Mouse (Mus musculus): ENCODE measurements around the gene Lyve1. TPM values are rescaled to one million over a fixed set of nuclear protein-coding genes. Genes with fewer than 3 reads are reported as not detected.
A peak's percentile ranks its signal among the peaks of the same experiment; 100 is the strongest.

Gene Lyve1
- polyA plus RNA-seq, 1 experiment from 2014 or later: 6.3 TPM

DNA sequence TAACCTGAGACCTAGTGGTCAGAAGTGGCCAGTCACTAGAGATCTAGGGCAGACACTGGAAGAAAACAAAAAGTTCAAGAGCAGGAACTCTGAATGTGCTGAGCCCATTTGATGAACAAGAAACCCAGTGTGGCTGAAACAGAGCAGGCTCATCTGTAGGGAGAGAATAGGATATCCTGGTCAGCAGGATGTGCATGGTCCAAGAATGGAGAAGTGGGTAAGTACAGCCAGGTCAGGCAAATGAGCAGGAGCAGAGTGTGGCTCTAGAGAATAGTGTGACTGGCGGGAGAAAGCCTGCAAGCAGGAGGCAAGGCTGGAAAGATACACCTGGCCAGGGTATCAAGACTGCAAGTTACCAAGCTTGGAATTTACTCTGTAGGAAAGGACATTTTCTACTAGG lies 7.4 kb downstream of the Lyve1 start:
- WGBS: 75% methylated on average over 1 of the region's 1 CpGs
- peak overlapping the region; percentile 48; the same call in 1 of the 2 replicates for H3K27ac ChIP-seq (ENCODE audit: low read length)
- H3K4me2 ChIP-seq (replicated peaks; ENCODE audit: low read depth, low read length): no peak overlapping the region
- no peaks in the 10 kb centered on the region for H3K36me3 ChIP-seq (ENCODE audit: insufficient read depth, low read length)
- H3K9ac ChIP-seq (replicated peaks; ENCODE audit: low read length): no peak overlapping the region
- H3K9me3 ChIP-seq (ENCODE audit: low read length): no peaks in the 10 kb centered on the region
- ATAC-seq (ENCODE audit: low FRiP score, low TSS enrichment): no peak
- H3K4me3 ChIP-seq (ENCODE audit: low read length): no peak overlapping the region
- H3K4me1 ChIP-seq (ENCODE audit: insufficient read depth, low read length): peaks cover 22% of the 10 kb centered on the region
- H3K27me3 ChIP-seq (ENCODE audit: insufficient read depth, low read length): no peaks in the 10 kb centered on the region

DNA sequence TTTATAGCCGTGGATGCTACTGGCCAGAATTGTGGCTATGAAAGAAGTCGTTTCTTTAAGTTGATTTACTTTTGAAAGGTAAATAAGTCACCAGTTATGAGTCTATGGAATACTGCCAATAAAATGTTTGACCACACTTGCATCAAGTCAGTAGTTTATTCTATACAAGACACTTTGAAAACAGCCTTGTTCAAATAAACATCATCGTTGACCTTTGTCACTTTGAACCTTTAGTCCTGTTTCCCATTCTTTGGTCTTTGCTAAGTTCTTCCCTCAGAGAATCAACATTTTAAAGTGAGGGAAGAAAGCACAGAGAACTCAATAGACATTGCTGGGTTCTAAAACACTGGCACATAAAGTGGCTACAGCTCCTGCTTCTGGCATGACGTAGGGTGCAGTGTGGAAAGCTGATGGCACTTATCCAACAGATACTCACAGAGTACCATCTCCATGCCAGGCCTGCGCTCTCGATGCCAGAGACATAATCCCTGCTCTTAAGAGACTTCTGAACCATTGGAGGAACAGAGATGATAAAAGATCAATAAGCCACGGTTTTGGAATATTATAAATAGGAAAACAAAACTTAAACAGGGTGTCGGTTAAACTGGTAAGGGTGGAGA lies 8.0 kb downstream of the Lyve1 start:
- Histone ChIP-seq H3K27me3 (ENCODE audit: insufficient read depth, low read length) (no peaks in the 10 kb centered on the region), H3K9ac (replicated peaks; ENCODE audit: low read length) (no peak overlapping the region), H3K36me3 (ENCODE audit: insufficient read depth, low read length) (no peaks in the 10 kb centered on the region), H3K4me1 (ENCODE audit: insufficient read depth, low read length) (peaks cover 18% of the 10 kb centered on the region), H3K9me3 (ENCODE audit: low read length) (no peaks in the 10 kb centered on the region), H3K4me2 (replicated peaks; ENCODE audit: low read depth, low read length) (no peak overlapping the region), H3K4me3 (ENCODE audit: low read length) (no peak overlapping the region), H3K27ac (ENCODE audit: low read length) (peak overlapping the region; percentile 48; the same call in 1 of the 2 replicates)
- peak; percentile 58 for ATAC-seq (ENCODE audit: low FRiP score, low TSS enrichment)
- 64% methylated on average over 8 of the region's 8 CpGs for WGBS

DNA sequence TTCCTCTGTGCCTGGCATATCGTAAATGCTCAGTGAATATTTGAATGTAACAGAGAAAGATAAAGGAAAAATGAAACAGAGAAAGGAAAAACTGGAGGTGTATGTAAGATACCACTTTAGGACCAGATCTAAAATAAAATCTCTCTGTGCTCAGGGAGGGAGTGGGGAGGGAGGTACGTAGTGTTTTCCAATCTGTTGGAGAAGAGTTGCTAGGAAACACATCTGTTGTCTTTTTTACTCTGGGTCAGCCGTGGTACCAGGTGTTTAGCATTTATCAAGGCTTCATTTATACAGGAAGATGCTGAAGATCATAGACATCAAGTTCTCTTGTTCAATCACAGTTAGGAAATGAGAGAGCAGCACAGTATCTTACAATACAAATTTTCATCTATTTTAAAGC lies 8.5 kb downstream of the Lyve1 start:
- WGBS: 46% methylated on average over 3 of the region's 3 CpGs
- H3K9me3 ChIP-seq (ENCODE audit: low read length): no peaks in the 10 kb centered on the region
- no peak overlapping the region for H3K4me3 ChIP-seq (ENCODE audit: low read length)
- no peaks in the 10 kb centered on the region for H3K27me3 ChIP-seq (ENCODE audit: insufficient read depth, low read length)
- no peak overlapping the region for H3K9ac ChIP-seq (replicated peaks; ENCODE audit: low read length)
- no peak overlapping the region for H3K4me2 ChIP-seq (replicated peaks; ENCODE audit: low read depth, low read length)
- no peak overlapping the region for H3K27ac ChIP-seq (ENCODE audit: low read length)
- H3K36me3 ChIP-seq (ENCODE audit: insufficient read depth, low read length): no peaks in the 10 kb centered on the region
- H3K4me1 ChIP-seq (ENCODE audit: insufficient read depth, low read length): peaks cover 18% of the 10 kb centered on the region
- ATAC-seq (ENCODE audit: low FRiP score, low TSS enrichment): no peak; the same call in 1 of the 2 replicates

DNA sequence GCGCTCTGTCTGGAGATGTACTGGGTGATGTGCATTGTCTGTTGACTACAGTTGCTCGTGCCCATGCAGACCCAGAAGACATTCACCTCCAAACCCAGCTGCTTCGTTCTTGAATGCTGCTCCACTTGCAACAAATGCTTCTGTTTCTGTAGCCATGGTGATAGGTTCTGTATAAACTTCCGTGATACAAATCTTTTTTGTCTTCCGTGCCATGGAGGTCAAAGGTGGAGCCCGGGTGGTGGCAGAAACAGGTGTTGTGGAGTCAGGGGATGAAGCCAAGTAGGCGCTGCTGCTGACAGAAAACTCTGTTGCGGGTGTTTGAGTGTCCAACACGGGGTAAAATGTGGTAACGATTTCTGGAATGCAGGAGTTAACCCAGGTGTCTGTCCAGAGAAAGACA lies 9.4 kb downstream of the Lyve1 start:
- WGBS: 52% methylated on average over 10 of the region's 10 CpGs
- H3K4me3 ChIP-seq (ENCODE audit: low read length): no peak overlapping the region
- H3K9me3 ChIP-seq (ENCODE audit: low read length): no peaks in the 10 kb centered on the region
- peaks cover 18% of the 10 kb centered on the region for H3K4me1 ChIP-seq (ENCODE audit: insufficient read depth, low read length)
- no peaks in the 10 kb centered on the region for H3K36me3 ChIP-seq (ENCODE audit: insufficient read depth, low read length)
- no peak for ATAC-seq (ENCODE audit: low FRiP score, low TSS enrichment)
- no peak overlapping the region for H3K27ac ChIP-seq (ENCODE audit: low read length)
- no peak overlapping the region for H3K9ac ChIP-seq (replicated peaks; ENCODE audit: low read length)
- H3K27me3 ChIP-seq (ENCODE audit: insufficient read depth, low read length): no peaks in the 10 kb centered on the region
- no peak overlapping the region for H3K4me2 ChIP-seq (replicated peaks; ENCODE audit: low read depth, low read length)

DNA sequence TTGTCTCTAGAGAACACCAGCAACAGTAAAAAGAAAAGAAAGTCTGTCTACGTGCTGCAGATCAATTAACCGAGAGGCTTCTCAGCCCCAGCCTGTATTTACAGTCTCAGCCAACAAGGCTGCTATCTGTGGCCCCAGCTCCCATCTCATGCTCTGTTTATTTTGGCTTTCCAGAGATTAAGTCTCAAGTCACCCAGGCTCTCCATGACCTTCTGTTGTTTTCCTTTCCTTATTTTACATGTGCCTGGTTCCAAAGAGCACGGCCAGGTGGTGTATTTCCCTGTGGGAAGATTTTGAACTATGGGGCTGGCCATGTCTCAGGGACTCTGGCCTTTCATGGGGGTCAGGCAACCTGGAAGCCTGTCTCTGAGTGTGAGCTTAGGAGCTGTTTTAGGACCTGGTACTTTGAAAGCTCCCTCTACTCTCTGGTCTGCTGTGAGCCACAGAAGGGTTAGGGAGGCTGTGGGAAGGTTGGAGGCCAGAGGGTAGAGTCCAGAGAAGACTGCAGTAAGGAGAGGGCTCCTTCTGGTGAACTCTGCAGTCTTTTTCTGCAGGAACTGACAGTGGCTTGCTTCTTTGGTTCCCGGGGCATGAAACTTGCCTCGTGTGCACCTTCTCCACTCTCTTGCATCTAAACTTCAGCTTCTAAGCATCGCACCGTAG lies 11.4 kb downstream of the Lyve1 start:
- Histone ChIP-seq H3K4me1 (ENCODE audit: insufficient read depth, low read length) (peaks cover 18% of the 10 kb centered on the region), H3K4me2 (replicated peaks; ENCODE audit: low read depth, low read length) (no peak overlapping the region), H3K27ac (ENCODE audit: low read length) (peak overlapping the region; percentile 17; the same call in 1 of the 2 replicates), H3K36me3 (ENCODE audit: insufficient read depth, low read length) (no peaks in the 10 kb centered on the region), H3K4me3 (ENCODE audit: low read length) (no peak overlapping the region), H3K9ac (replicated peaks; ENCODE audit: low read length) (no peak overlapping the region), H3K27me3 (ENCODE audit: insufficient read depth, low read length) (no peaks in the 10 kb centered on the region), H3K9me3 (ENCODE audit: low read length) (no peaks in the 10 kb centered on the region)
- WGBS: 51% methylated on average over 7 of the region's 7 CpGs
- ATAC-seq (ENCODE audit: low FRiP score, low TSS enrichment): no peak; the same call in 1 of the 2 replicates

DNA sequence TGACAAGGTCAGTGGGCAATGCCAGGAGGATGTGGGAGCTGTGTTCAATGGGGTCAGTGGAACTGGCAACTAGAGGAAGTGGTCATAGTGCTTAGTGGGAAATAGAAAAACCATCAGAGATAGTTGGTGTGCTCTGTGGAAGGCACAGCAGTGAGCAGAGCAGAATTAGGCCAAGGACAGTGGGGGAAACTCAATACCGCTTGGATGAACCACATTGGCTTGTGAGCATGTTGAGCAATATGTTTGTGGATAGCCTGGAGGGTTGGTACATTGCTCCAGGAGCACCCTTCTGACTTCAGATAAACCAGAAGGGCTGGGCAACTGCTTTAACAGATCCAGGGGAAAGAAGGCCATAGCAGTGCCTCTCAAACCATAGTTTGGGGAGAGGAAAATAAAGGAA lies 14.7 kb downstream of the Lyve1 start:
- H3K9ac ChIP-seq (replicated peaks; ENCODE audit: low read length): no peak overlapping the region
- no peaks in the 10 kb centered on the region for H3K27me3 ChIP-seq (ENCODE audit: insufficient read depth, low read length)
- ATAC-seq (ENCODE audit: low FRiP score, low TSS enrichment): no peak
- WGBS: 100% methylated on average over 1 of the region's 1 CpGs
- H3K27ac ChIP-seq (ENCODE audit: low read length): no peak overlapping the region
- no peak overlapping the region for H3K4me2 ChIP-seq (replicated peaks; ENCODE audit: low read depth, low read length)
- no peak overlapping the region for H3K4me3 ChIP-seq (ENCODE audit: low read length)
- peaks cover 13% of the 10 kb centered on the region for H3K4me1 ChIP-seq (ENCODE audit: insufficient read depth, low read length)
- H3K36me3 ChIP-seq (ENCODE audit: insufficient read depth, low read length): no peaks in the 10 kb centered on the region
- H3K9me3 ChIP-seq (ENCODE audit: low read length): no peaks in the 10 kb centered on the region

DNA sequence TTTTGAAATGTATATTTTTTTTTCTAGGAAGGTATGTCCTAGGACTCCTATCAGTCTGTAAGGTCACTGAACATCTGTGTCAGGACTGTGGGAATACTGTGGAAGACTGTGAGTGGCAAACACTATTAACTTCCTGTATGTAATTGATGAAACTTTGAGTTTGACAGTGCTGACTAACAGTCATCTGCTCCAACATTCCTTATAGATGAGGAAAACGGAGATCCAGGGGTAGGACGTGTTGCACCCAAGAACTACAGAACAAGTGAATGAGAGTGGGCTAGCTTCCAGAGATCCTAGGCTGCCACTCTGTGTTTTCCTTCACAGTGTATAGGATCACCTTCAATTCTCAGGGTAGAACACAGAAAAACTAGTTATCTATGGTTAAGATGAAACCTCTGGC lies 15.7 kb downstream of the Lyve1 start:
- H3K27me3 ChIP-seq (ENCODE audit: insufficient read depth, low read length): no peaks in the 10 kb centered on the region
- no peaks in the 10 kb centered on the region for H3K9me3 ChIP-seq (ENCODE audit: low read length)
- no peaks in the 10 kb centered on the region for H3K36me3 ChIP-seq (ENCODE audit: insufficient read depth, low read length)
- H3K4me1 ChIP-seq (ENCODE audit: insufficient read depth, low read length): peaks cover 15% of the 10 kb centered on the region
- no peak overlapping the region for H3K4me3 ChIP-seq (ENCODE audit: low read length)
- H3K27ac ChIP-seq (ENCODE audit: low read length): no peak overlapping the region
- WGBS: 77% methylated on average over 2 of the region's 2 CpGs
- ATAC-seq (ENCODE audit: low FRiP score, low TSS enrichment): no peak
- H3K9ac ChIP-seq (replicated peaks; ENCODE audit: low read length): no peak overlapping the region
- H3K4me2 ChIP-seq (replicated peaks; ENCODE audit: low read depth, low read length): no peak overlapping the region

DNA sequence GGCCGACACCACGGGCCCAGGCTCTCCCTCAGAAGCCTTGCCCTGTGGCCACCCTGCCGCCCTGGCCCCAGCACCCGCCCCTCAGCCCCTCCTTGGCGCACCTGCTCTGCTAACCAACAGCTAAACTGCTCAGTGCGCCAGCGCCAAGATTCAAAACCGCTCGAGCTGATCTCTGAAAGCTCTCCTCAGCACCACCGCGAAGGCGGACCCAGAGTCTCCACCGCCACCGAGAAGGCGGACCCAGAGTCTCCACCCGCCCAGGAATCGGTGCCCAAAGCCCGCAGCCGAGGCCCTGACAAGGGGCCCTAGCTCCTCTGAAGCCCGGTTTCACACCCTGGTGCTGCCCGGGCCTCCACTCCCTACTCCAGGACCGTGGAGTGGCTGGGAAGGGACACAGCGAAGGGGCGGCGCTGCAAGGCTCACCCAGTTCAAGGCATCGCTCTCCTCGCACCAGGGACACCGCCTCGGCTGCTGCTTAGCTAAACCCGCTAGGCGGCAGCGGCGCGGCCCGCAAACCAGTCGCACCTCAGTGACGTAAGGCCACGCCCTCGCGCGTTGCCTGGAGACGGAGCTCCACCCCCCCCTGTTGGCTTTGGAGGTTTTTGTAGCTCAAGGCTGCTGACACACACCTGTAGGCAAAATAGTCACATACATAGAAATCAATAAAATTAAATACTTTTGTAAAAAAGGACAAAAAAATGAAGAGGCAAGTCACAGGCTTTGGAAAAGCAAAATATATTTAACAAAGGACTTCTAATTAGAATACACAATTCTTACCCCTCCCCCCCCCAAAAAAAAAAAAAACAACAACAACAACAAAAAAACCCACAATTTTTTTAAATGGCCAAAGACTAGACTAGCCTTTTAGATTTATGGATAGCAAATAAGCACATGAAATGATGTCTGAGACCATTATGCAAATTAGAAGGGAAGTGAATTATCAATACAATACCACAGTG lies 18.8 kb downstream of the Lyve1 start, which contains the start of gene Rnf141:
TSS of gene Rnf141 (minus strand) at position 542 of the 959 bp plus-strand sequence.
- peak; percentile 96 for ATAC-seq (ENCODE audit: low FRiP score, low TSS enrichment)
- Histone ChIP-seq H3K9me3 (ENCODE audit: low read length) (no peaks in the 10 kb centered on the region), H3K9ac (replicated peaks; ENCODE audit: low read length) (peak within 1 kb of the TSS; percentile 91), H3K27ac (ENCODE audit: low read length) (peak within 1 kb of the TSS; percentile 94), H3K4me3 (ENCODE audit: low read length) (peak within 1 kb of the TSS; percentile 89), H3K4me2 (replicated peaks; ENCODE audit: low read depth, low read length) (peak within 1 kb of the TSS; percentile 74), H3K4me1 (ENCODE audit: insufficient read depth, low read length) (0 out of 2 replicates have a peak, but pooled peaks cover 5% of the 10 kb centered on the region), H3K27me3 (ENCODE audit: insufficient read depth, low read length) (no peaks in the 10 kb centered on the region), H3K36me3 (ENCODE audit: insufficient read depth, low read length) (no peaks in the 10 kb centered on the region)
- under 1% methylated on average over 42 of the region's 42 CpGs for WGBS

DNA sequence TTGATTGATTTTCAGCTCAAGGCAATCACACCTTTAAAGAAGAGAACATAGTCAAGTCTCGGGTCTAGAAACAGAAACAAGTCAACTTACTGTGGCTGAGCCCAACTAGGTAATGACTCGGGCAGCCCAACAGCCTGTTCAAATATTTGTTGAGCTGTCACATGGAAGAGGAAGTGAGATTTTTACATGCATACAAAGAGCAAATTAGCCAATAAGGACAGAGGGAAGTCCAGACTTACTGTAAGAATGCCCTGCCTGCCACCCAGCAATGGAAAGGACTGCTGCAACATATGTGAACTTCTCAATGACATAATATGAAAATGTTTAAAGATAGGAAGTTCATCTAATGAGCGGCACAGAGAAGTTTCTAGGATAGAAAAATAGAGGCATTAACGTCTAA lies 22.7 kb downstream of the Lyve1 start:
- no peak for ATAC-seq (ENCODE audit: low FRiP score, low TSS enrichment)

More for the DNA sequence above, 22.7 kb downstream of the Lyve1 start:
- 0 out of 2 replicates have a peak, but pooled peaks cover 5% of the 10 kb centered on the region for H3K4me1 ChIP-seq (ENCODE audit: insufficient read depth, low read length)
- H3K9ac ChIP-seq (replicated peaks; ENCODE audit: low read length): no peak overlapping the region
- no peak overlapping the region for H3K27ac ChIP-seq (ENCODE audit: low read length)
- no peak overlapping the region for H3K4me2 ChIP-seq (replicated peaks; ENCODE audit: low read depth, low read length)
- no peaks in the 10 kb centered on the region for H3K9me3 ChIP-seq (ENCODE audit: low read length)
- no peaks in the 10 kb centered on the region for H3K36me3 ChIP-seq (ENCODE audit: insufficient read depth, low read length)
- 76% methylated on average over 4 of the region's 4 CpGs for WGBS
- no peak overlapping the region for H3K4me3 ChIP-seq (ENCODE audit: low read length)
- no peaks in the 10 kb centered on the region for H3K27me3 ChIP-seq (ENCODE audit: insufficient read depth, low read length)

All from kidney, embryonic 16.5 days (tissue).